Mouse (Mus musculus) thymus, adult 2 months (tissue): ENCODE results near the gene Cytl1. TPM values are rescaled to one million over a fixed set of nuclear protein-coding genes. Genes with fewer than 3 reads are reported as not detected.

ENCODE experiments used
- DNase-seq: peaks from one replicate; pipeline ENCODE4 v3.0.0; 2021
- H3K27ac ChIP-seq: fragments of 200-500 bp; 2 replicates; pipeline ENCODE4 v1.5.1; 2012; ENCODE audit warnings: low read length, control low read depth; ENCODE audit not compliant: control insufficient read depth, insufficient read depth
- H3K27me3 ChIP-seq: fragments of 200-500 bp; 2 replicates; pipeline ENCODE4 v1.6.1; 2012; ENCODE audit warnings: mild to moderate bottlenecking, low read length, moderate library complexity, mixed read lengths; ENCODE audit not compliant: control insufficient read depth, insufficient read depth
- H3K36me3 ChIP-seq: fragments of 200-500 bp; 2 replicates; pipeline ENCODE4 v1.6.1; 2012; ENCODE audit warnings: mild to moderate bottlenecking, low read length, moderate library complexity; ENCODE audit not compliant: control insufficient read depth, insufficient read depth
- H3K4me1 ChIP-seq: fragments of 200-500 bp; replicated peaks from 2 replicates; pipeline ENCODE4 v1.6.1; 2012; ENCODE audit warnings: low read length; ENCODE audit not compliant: control insufficient read depth, insufficient read depth
- H3K4me3 ChIP-seq: fragments of 200-500 bp; 2 replicates; pipeline ENCODE4 v1.5.1; 2012; ENCODE audit warnings: mild to moderate bottlenecking, low read length, control low read depth, moderate library complexity; ENCODE audit not compliant: control insufficient read depth, insufficient read depth
- CTCF ChIP-seq: fragments of 200-500 bp; IDR thresholded peaks from 2 replicates; pipeline ENCODE4 v1.5.1; 2012; ENCODE audit warnings: mild to moderate bottlenecking, control low read depth, low read length, moderate library complexity, borderline replicate concordance; ENCODE audit not compliant: control insufficient read depth, poor library complexity, insufficient read depth; ENCODE audit errors: extremely low read depth
- POLR2A ChIP-seq: fragments of 200-500 bp; IDR thresholded peaks from 2 replicates; pipeline ENCODE4 v1.6.1; 2012; ENCODE audit warnings: mild to moderate bottlenecking, low read length, control low read depth, moderate library complexity; ENCODE audit not compliant: control insufficient read depth, poor library complexity, insufficient read depth; ENCODE audit errors: extremely low read depth
- WGBS: fragments of 180-500 bp; shearing (Covaris S2); methylation state at CpG from one replicate; pipeline ENCODE4 v1.1.7; 2018; 5-methylcytosine and 5-hydroxymethylcytosine counted together
- polyA plus RNA-seq: library from polyadenylated mRNA; depleted of rRNA; stranded (reverse); fragments of >200 nt; gene quantifications from 2 replicates; pipeline ENCODE4 v1.2.3, GENCODE M21; 2012; rRNA removed

Cytl1 gene
- polyA plus RNA-seq, 1 experiment: 10.5 TPM

DNA sequence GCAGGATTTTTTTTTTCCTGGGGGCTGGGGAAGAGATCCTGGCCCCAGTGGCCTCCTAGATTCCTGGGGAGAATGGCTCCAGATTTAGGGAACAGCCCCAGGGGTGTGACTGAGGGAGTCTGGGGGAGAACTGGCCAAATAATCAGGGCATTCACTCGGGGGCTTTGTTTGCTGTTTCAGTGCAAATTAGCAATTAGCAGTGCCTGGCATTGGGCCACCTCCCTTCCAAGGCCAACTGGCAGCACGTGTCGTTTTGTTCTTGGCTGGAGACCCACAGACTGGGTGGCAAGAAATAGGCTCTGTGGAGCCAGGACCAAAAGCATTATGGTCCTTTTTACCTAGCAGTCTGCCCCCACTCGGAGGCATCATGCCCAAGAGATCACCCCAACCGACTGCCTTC lies 33.7 kb downstream of the Cytl1 start:
- Histone ChIP-seq H3K27ac (no peak overlapping the region), H3K27me3 (no peaks in the 10 kb centered on the region), H3K36me3 (no peaks in the 10 kb centered on the region), H3K4me1 (no peaks in the 10 kb centered on the region), H3K4me3 (no peak overlapping the region)
- TF ChIP-seq POLR2A (no peak), CTCF (no peak)
- WGBS: 26% methylated on average over 5 of the region's 5 CpGs
- no peak for DNase-seq

- no peak for DNase-seq
- Histone ChIP-seq H3K27me3 (no peaks in the 10 kb centered on the region), H3K27ac (no peak overlapping the region), H3K4me3 (no peak overlapping the region), H3K4me1 (no peaks in the 10 kb centered on the region), H3K36me3 (no peaks in the 10 kb centered on the region)
- 88% methylated on average over 6 of the region's 6 CpGs for WGBS
- no peak for TF ChIP-seq POLR2A
- no peak for TF ChIP-seq CTCF
These were observed 35.6 kb downstream of the Cytl1 start for GRCm38 (mm10) chr5:37770870-37771269.

- TF ChIP-seq POLR2A (no peak), CTCF (no peak)
- Histone ChIP-seq H3K36me3 (no peaks in the 10 kb centered on the region), H3K27me3 (no peaks in the 10 kb centered on the region), H3K4me1 (no peaks in the 10 kb centered on the region), H3K27ac (no peak overlapping the region), H3K4me3 (no peak overlapping the region)
- no peak for DNase-seq
- 81% methylated on average over 4 of the region's 4 CpGs for WGBS
These were observed 38.7 kb downstream of the Cytl1 start for GRCm38 (mm10) chr5:37774011-37774410.

- no peaks in the 10 kb centered on the region for H3K36me3 ChIP-seq
- H3K4me1 ChIP-seq: no peaks in the 10 kb centered on the region
- H3K4me3 ChIP-seq: no peak overlapping the region
- WGBS: 70% methylated on average over 5 of the region's 5 CpGs
- no peak for DNase-seq
- no peaks in the 10 kb centered on the region for H3K27me3 ChIP-seq
- no peak overlapping the region for H3K27ac ChIP-seq
- TF ChIP-seq CTCF: no peak
- TF ChIP-seq POLR2A: no peak
These were observed 40.4 kb downstream of the Cytl1 start for GRCm38 (mm10) chr5:37775681-37776080.

DNA sequence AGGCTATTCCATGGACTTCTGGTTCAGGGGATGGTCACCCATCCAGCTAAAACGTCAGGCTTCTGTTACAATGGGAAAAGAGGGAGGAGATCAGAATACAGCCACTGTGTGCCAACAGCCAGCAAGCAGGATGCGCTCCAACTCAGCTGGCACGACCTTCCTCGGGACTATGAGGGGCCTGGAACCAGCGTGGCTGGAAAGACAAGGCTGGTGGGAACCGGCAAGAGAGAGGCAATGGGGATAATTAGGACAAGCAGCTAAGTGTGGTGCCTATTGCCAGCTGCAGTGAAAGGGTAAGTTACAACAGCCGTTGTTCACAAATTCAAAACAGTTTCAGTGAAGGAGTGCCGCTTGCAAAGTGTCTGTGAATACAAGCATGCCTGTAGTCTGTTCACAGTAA lies 48.0 kb downstream of the Cytl1 start:
- no peak for TF ChIP-seq CTCF
- TF ChIP-seq POLR2A: no peak
- Histone ChIP-seq H3K27ac (no peak overlapping the region), H3K36me3 (no peaks in the 10 kb centered on the region), H3K4me3 (no peak overlapping the region), H3K27me3 (no peaks in the 10 kb centered on the region), H3K4me1 (no peaks in the 10 kb centered on the region)
- 77% methylated on average over 8 of the region's 8 CpGs for WGBS
- no peak for DNase-seq

GRCm38 (mm10) chr5:37784847-37785391 lies 49.6 kb downstream of the Cytl1 start:
- H3K27ac ChIP-seq: no peak overlapping the region
- no peaks in the 10 kb centered on the region for H3K4me1 ChIP-seq
- 82% methylated on average over 9 of the region's 9 CpGs for WGBS
- no peak overlapping the region for H3K4me3 ChIP-seq
- H3K27me3 ChIP-seq: no peaks in the 10 kb centered on the region
- TF ChIP-seq POLR2A: no peak
- no peak for TF ChIP-seq CTCF
- no peak for DNase-seq
- H3K36me3 ChIP-seq: no peaks in the 10 kb centered on the region

Other genes with a start within 250 kb of the Cytl1 start
- 0.19 and 0.28 TPM in 2 replicates for gene Stk32b, start 18.3 kb upstream of the Cytl1 start, polyA plus RNA-seq
- gene Msx1, start 89.1 kb downstream of the Cytl1 start, polyA plus RNA-seq: 2.7 and 4.0 TPM in 2 replicates